Mouse (Mus musculus) kidney, postnatal 0 days (tissue): ENCODE data around the gene Tnni1. TPM values are rescaled to one million over a fixed set of nuclear protein-coding genes. Genes with fewer than 3 reads are reported as not detected.

ENCODE experiments used
- ATAC-seq: fragments of 200-750 bp; cut with Nextera tagmentation; replicated peaks from 2 replicates; pipeline ENCODE4 v1.8.0; 2017; ENCODE audit warnings: low read depth, moderate number of reproducible peaks, moderate TSS enrichment, moderate library complexity; ENCODE audit not compliant: low FRiP score
- DNase-seq: peaks from one replicate; pipeline ENCODE4 v3.0.0-alpha.2; 2016; ENCODE audit warnings: low spot score
- H3K27ac ChIP-seq: fragments of 300-500 bp; sonication (generic); 2 replicates; pipeline ENCODE4 v1.5.1; 2014; ENCODE audit warnings: mild to moderate bottlenecking
- H3K27me3 ChIP-seq: fragments of 300-500 bp; sonication (generic); 2 replicates; pipeline ENCODE4 v1.6.1; 2014; ENCODE audit warnings: low read length, mixed read lengths; ENCODE audit not compliant: insufficient read depth
- H3K36me3 ChIP-seq: fragments of 300-500 bp; sonication (generic); 2 replicates; pipeline ENCODE4 v1.6.1; 2014; ENCODE audit warnings: low read length, mixed read lengths; ENCODE audit not compliant: insufficient read depth
- H3K4me1 ChIP-seq: fragments of 300-500 bp; sonication (generic); replicated peaks from 2 replicates; pipeline ENCODE4 v1.6.1; 2014; ENCODE audit warnings: antibody characterized with exemption, low read length, mixed read lengths; ENCODE audit not compliant: insufficient read depth
- H3K4me2 ChIP-seq: fragments of 300-500 bp; sonication (generic); 2 replicates; pipeline ENCODE4 v1.6.1; 2014; ENCODE audit warnings: mild to moderate bottlenecking, low read length, moderate library complexity, mixed read lengths
- H3K4me3 ChIP-seq: fragments of 300-500 bp; sonication (generic); replicated peaks from 2 replicates; pipeline ENCODE4 v1.5.1; 2014; ENCODE audit warnings: low read depth, low read length
- H3K9ac ChIP-seq: fragments of 300-500 bp; sonication (generic); 2 replicates; pipeline ENCODE4 v1.6.1; 2014; ENCODE audit warnings: low read depth, low read length
- H3K9me3 ChIP-seq: fragments of 300-500 bp; sonication (generic); replicated peaks from 2 replicates; pipeline ENCODE4 v1.6.1; 2016; ENCODE audit warnings: low read length, inconsistent platforms, mixed read lengths
- CTCF ChIP-seq: IDR thresholded peaks from 2 replicates; pipeline ENCODE4 v1.5.1; 2016; ENCODE audit warnings: antibody characterized with exemption, low read depth, mild to moderate bottlenecking, moderate library complexity
- WGBS: fragments of 180-500 bp; shearing (Covaris S2); extraction: QIAGEN DNeasy Blood & Tissue Kit; methylation state at CpG from one replicate; pipeline ENCODE4 v1.1.7; 2014; 5-methylcytosine and 5-hydroxymethylcytosine counted together
- polyA plus RNA-seq: library from polyadenylated mRNA; unstranded; fragments of >200 nt; fragmentation: Nextera tagmentation; extraction: Ambion mirVana; gene quantifications from 2 replicates; pipeline ENCODE4 v1.2.1, GENCODE M21; 2015

The Tnni1 gene
- polyA plus RNA-seq, 1 experiment from 2014 or later, result 7.9 TPM

DNA sequence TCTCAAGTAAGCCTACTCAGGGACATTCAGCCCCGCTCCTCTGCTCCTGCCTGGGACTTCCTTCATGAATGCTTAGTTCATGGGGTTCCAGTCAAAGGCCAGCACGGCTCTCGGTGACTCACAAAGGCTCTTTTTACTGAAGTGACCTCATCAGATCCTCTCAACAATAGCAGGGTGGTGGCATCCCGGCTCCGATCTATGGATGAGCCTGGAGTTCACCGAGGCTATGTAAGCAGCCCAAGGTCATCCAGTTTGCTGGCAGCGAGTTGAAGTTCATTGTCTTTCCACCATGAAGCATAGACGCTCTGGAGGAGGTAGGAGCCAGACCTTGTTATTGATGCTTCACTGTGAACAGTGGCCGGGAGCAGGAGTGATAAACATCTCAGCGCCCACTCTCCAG, 3.6 kb downstream of the Tnni1 start:
- H3K27ac ChIP-seq, result no peak overlapping the region
- no peaks in the 10 kb centered on the region for H3K9me3 ChIP-seq
- DNase-seq, result no peak
- H3K36me3 ChIP-seq, result no peaks in the 10 kb centered on the region
- no peak for TF ChIP-seq CTCF
- peaks cover 14% of the 10 kb centered on the region for H3K4me1 ChIP-seq
- H3K4me2 ChIP-seq, result no peak overlapping the region
- no peak overlapping the region for H3K4me3 ChIP-seq
- no peak overlapping the region for H3K9ac ChIP-seq
- no peaks in the 10 kb centered on the region for H3K27me3 ChIP-seq
- WGBS, result 55% methylated on average over 10 of the region's 10 CpGs
- ATAC-seq, result no peak

DNA sequence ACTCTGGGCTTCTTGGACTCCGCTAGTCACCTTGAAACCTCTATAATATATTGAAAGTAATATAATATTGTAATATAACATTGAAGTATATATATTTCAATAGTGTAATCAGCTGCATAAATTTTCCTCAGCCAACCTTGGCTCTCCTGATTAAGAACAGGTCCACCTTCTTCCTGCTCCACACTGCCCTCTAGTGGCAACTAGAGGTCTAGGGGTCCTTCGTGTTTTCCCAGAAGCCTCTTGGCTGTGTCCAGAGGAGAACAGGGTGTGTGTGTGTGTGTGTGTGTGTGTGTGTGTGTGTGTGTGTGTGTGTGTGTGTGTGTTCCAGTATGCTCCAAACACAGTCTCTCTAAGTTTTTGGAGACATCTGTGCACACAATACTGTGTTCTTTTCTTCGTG, 8.6 kb downstream of the Tnni1 start:
- no peak overlapping the region for H3K4me2 ChIP-seq
- H3K27ac ChIP-seq, result no peak overlapping the region
- TF ChIP-seq CTCF, result peak; percentile 88
- H3K4me3 ChIP-seq, result no peak overlapping the region
- peak; percentile 41; the same call in 1 of the 2 replicates for ATAC-seq
- 0 out of 2 replicates have a peak, but pooled peaks cover 3% of the 10 kb centered on the region for H3K4me1 ChIP-seq
- H3K9me3 ChIP-seq, result no peaks in the 10 kb centered on the region
- peak; percentile 88 for DNase-seq
- no peaks in the 10 kb centered on the region for H3K36me3 ChIP-seq
- H3K9ac ChIP-seq, result no peak overlapping the region
- WGBS, result 43% methylated on average over 3 of the region's 3 CpGs
- no peaks in the 10 kb centered on the region for H3K27me3 ChIP-seq

DNA sequence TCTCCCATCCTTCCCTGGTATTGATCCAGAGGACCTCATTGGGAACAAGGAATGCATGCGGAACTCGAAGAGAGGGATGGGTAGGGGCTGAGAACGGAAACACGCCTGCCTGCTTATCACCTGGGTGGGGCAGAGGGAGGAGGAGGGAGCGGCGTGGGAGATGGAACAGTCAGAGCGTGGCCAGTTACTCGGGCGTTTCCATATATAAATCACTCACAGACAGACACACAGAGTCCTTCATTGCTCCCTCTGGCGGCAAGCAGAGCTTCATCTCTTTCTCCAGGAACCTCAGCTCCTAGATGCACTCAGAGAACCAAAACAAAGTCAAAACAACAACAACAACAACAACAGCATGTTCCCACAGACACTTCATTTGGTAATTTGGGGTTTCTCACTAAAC, 9.5 kb downstream of the Tnni1 start:
- WGBS, result 3% methylated on average over 10 of the region's 10 CpGs
- H3K4me2 ChIP-seq, result peak overlapping the region; percentile 31; the same call in 1 of the 2 replicates
- no peak overlapping the region for H3K4me3 ChIP-seq
- H3K27ac ChIP-seq, result no peak overlapping the region
- no peaks in the 10 kb centered on the region for H3K27me3 ChIP-seq
- 0 out of 2 replicates have a peak, but pooled peaks cover 3% of the 10 kb centered on the region for H3K4me1 ChIP-seq
- H3K9me3 ChIP-seq, result no peaks in the 10 kb centered on the region
- H3K36me3 ChIP-seq, result no peaks in the 10 kb centered on the region
- ATAC-seq, result 0 out of 2 replicates have a peak, but pooled peaks have one; percentile 50
- TF ChIP-seq CTCF, result peak; percentile 77
- H3K9ac ChIP-seq, result no peak overlapping the region
- DNase-seq, result peak; percentile 90

DNA sequence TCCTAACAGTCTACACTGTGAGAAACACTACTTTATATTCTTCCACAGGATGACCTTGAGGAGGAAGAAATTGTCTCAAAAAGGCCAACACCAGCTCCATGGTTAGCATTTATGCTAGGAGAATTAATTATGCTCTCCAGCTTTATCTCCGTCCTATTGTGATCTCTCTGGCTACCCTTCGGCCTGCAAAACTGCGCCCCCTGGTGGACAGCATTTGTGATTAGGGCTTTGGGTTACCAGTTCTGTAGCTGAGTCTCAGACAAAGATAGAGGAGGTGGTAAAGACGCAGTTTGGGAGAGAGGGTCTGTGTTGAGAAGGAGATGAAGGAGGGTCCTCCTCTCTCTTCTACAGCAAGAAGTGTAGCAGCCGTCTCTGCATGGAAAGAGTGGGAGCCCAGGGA, 10.6 kb downstream of the Tnni1 start:
- Histone ChIP-seq H3K9ac (no peak overlapping the region), H3K27ac (no peak overlapping the region), H3K4me1 (0 out of 2 replicates have a peak, but pooled peaks cover 3% of the 10 kb centered on the region), H3K27me3 (no peaks in the 10 kb centered on the region), H3K4me2 (no peak overlapping the region), H3K4me3 (no peak overlapping the region), H3K36me3 (no peaks in the 10 kb centered on the region), H3K9me3 (no peaks in the 10 kb centered on the region)
- DNase-seq (peak; percentile 88), ATAC-seq (no peak)
- TF ChIP-seq CTCF, result peak; percentile 99
- 7% methylated on average over 5 of the region's 5 CpGs for WGBS

DNA sequence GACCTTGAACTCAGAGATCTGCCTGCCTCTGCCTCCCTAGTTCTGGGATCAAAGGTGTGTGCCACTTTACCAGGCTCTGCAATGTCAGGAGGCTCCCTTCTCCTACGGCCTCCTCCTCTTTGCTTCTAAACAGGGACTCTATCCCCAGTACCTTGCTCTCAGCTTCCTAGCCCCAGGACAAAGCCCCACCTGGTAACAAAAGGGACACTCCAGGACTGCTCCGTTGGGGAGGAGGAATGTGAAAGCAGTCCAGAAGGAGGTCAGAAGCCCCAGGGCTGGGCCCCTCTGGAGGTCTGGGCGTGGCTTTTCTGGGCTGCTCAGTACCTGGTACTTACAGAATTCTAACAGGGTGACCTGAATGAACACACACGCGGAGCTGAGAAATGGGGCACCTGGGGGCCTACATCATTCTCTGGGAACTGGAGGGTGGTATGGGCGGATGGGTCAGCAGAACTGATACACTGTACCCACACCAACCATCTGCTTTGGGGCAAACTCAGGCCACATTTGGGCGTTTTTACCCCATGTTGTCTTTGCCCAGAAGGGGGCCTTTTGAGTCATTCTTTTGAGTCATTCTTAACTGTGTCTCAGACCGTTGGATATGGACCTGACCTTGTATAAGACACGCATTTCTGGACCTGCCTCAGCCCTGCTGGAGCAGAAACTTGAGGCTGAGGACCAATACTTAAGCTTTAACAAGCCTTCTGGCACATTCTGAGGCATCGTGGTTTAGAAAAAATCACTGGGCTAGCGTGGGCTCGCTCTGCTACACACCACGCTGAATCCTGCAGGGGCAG, 13.1 kb downstream of the Tnni1 start:
- H3K36me3 ChIP-seq, result no peaks in the 10 kb centered on the region
- 0 out of 2 replicates have a peak, but pooled peaks cover 3% of the 10 kb centered on the region for H3K4me1 ChIP-seq
- WGBS, result 66% methylated on average over 13 of the region's 13 CpGs
- TF ChIP-seq CTCF, result peak; percentile 16; the same call in 1 of the 2 replicates
- H3K9ac ChIP-seq, result no peak overlapping the region
- no peaks in the 10 kb centered on the region for H3K27me3 ChIP-seq
- ATAC-seq (no peak), DNase-seq (no peak)
- no peaks in the 10 kb centered on the region for H3K9me3 ChIP-seq
- no peak overlapping the region for H3K4me3 ChIP-seq
- no peak overlapping the region for H3K4me2 ChIP-seq
- no peak overlapping the region for H3K27ac ChIP-seq

DNA sequence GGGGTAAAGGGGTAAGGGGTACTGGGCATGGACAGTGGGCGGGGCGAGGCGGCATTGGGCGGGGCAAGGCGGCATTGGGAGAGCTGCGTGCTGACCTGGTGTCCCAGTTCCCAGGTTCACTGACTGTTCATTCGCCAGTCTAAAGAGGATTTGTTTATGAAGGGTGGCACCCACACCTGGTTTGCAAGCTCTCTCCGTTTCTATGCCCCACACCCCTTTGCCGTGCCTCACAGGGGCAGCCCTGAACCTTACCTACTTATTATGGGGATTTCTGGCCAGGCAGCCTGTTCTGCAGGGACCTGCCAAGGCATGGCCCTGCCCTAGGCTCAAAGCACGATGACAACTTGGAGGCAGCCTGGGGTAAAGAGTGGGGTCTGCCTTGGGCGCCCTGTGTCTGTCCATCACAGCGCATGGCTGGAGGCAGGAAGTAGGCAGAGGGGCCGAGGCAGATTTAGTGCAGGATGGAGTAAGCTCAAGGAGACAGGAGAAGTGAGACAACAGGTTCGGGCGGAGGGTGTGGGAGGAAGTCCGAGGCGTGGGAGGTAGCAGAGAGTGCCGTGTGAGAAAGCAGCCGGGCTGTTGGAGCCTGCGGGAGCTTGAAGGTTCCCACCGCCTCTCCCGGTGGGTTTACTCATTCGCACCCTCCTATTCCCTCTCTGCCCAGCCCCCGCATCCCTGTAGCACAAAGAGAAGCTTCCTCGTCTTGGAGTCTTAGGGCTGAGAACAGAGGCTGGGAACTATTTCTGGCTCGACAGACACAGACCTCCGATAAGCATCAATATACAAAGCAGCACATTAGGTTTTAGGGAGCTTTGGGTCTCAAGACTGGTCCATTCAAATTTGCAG, 14.4 kb downstream of the Tnni1 start:
- 6% methylated on average over 27 of the region's 27 CpGs for WGBS

More for the DNA sequence above, 14.4 kb downstream of the Tnni1 start:
- TF ChIP-seq CTCF, result no peak
- Histone ChIP-seq H3K9me3 (no peaks in the 10 kb centered on the region), H3K9ac (0 out of 2 replicates have a peak overlapping the region, but pooled peaks have one; percentile 6), H3K27ac (peak overlapping the region; percentile 67), H3K36me3 (no peaks in the 10 kb centered on the region), H3K27me3 (no peaks in the 10 kb centered on the region), H3K4me2 (peak overlapping the region; percentile 57), H3K4me3 (peak overlapping the region; percentile 13; the same call in 1 of the 2 replicates), H3K4me1 (0 out of 2 replicates have a peak, but pooled peaks cover 2% of the 10 kb centered on the region)
- ATAC-seq (peak; percentile 64), DNase-seq (peak; percentile 89)
